Mouse (Mus musculus) hindbrain, embryonic 10.5 days (tissue): ENCODE results near the gene Clca4a. TPM values are rescaled to one million over a fixed set of nuclear protein-coding genes. Genes with fewer than 3 reads are reported as not detected.
"Not testable (repeated sequence)": the region's sequence is repeated elsewhere in the genome, so short reads cannot be mapped to it uniquely, and the experiment has no call there.

Source experiments
- DNase-seq: peaks from one replicate; pipeline ENCODE4 v3.0.0-alpha.2; 2017; ENCODE audit warnings: low spot score
- H3K27ac ChIP-seq: fragments of 300-500 bp; sonication (generic); 2 replicates; pipeline ENCODE4 v1.5.1; 2016; ENCODE audit warnings: mild to moderate bottlenecking, moderate library complexity
- H3K27me3 ChIP-seq: fragments of 300-500 bp; sonication (generic); 2 replicates; pipeline ENCODE4 v1.6.1; 2016; ENCODE audit warnings: mild to moderate bottlenecking; ENCODE audit not compliant: poor library complexity, insufficient read depth, severe bottlenecking
- H3K36me3 ChIP-seq: fragments of 300-500 bp; sonication (generic); 2 replicates; pipeline ENCODE4 v1.6.1; 2016; ENCODE audit warnings: mild to moderate bottlenecking, moderate library complexity
- H3K4me1 ChIP-seq: fragments of 300-500 bp; sonication (generic); replicated peaks from 2 replicates; pipeline ENCODE4 v1.6.1; 2016; ENCODE audit warnings: mild to moderate bottlenecking
- H3K4me3 ChIP-seq: fragments of 300-500 bp; sonication (generic); 2 replicates; pipeline ENCODE4 v1.5.1; 2016; ENCODE audit warnings: mild to moderate bottlenecking, moderate library complexity
- H3K9me3 ChIP-seq: fragments of 300-500 bp; sonication (generic); 2 replicates; pipeline ENCODE4 v1.6.1; 2016; ENCODE audit warnings: mild to moderate bottlenecking, moderate library complexity
- WGBS: fragments of 180-500 bp; shearing (Covaris S2); methylation state at CpG from one replicate; pipeline ENCODE4 v1.1.7; 2016; 5-methylcytosine and 5-hydroxymethylcytosine counted together
- polyA plus RNA-seq: library from polyadenylated mRNA; unstranded; fragments of >200 nt; fragmentation: Nextera tagmentation; extraction: Ambion mirVana; gene quantifications from 2 replicates; pipeline ENCODE4 v1.2.1, GENCODE M21; 2016

Gene Clca4a
- polyA plus RNA-seq, 1 experiment from 2014 or later = not detected

GRCm38 (mm10) chr3:144950829-144951228 is 24.0 kb downstream of the Clca4a start:
- WGBS = 66% methylated on average over 4 of the region's 4 CpGs
- Histone ChIP-seq H3K27ac (no peak overlapping the region), H3K27me3 (no peaks in the 10 kb centered on the region)

GRCm38 (mm10) chr3:144947376-144947775 is 27.5 kb downstream of the Clca4a start:
- DNase-seq = peak; percentile 3
- H3K4me1 ChIP-seq, H3K27me3 ChIP-seq, H3K36me3 ChIP-seq, H3K9me3 ChIP-seq, H3K27ac ChIP-seq, H3K4me3 ChIP-seq: not testable (repeated sequence)
- 9% methylated on average over 5 of the region's 5 CpGs for WGBS

More at GRCm38 (mm10) chr3:144950829-144951228, 24.0 kb downstream of the Clca4a start:
- Histone ChIP-seq H3K36me3 (no peaks in the 10 kb centered on the region), H3K4me1 (peaks cover 3% of the 10 kb centered on the region; the same call in 1 of the 2 replicates), H3K4me3 (no peak overlapping the region), H3K9me3 (no peaks in the 10 kb centered on the region)
- DNase-seq = no peak

GRCm38 (mm10) chr3:144933625-144934024 is 41.2 kb downstream of the Clca4a start:
- not testable (repeated sequence) for H3K4me1 ChIP-seq, H3K27ac ChIP-seq, DNase-seq, H3K36me3 ChIP-seq, H3K27me3 ChIP-seq, H3K9me3 ChIP-seq, H3K4me3 ChIP-seq

GRCm38 (mm10) chr3:144933011-144933491 is 41.8 kb downstream of the Clca4a start:
- Histone ChIP-seq H3K4me3 (no peak overlapping the region), H3K27ac (no peak overlapping the region), H3K4me1 (peaks cover 3% of the 10 kb centered on the region; the same call in 1 of the 2 replicates), H3K36me3 (no peaks in the 10 kb centered on the region), H3K27me3 (no peaks in the 10 kb centered on the region), H3K9me3 (no peaks in the 10 kb centered on the region)
- DNase-seq = peak; percentile 5
- WGBS = 94% methylated on average over 1 of the region's 1 CpGs

GRCm38 (mm10) chr3:144932335-144932734 is 42.5 kb downstream of the Clca4a start, which contains the start of gene Clca4b:
TSS of gene Clca4b (minus strand) at chr3:144932529.
- Histone ChIP-seq H3K4me1 (peaks cover 3% of the 10 kb centered on the region; the same call in 1 of the 2 replicates), H3K36me3 (no peaks in the 10 kb centered on the region), H3K4me3 (no peak within 1 kb of the TSS), H3K27ac (no peak within 1 kb of the TSS), H3K9me3 (no peaks in the 10 kb centered on the region), H3K27me3 (no peaks in the 10 kb centered on the region)
- no peak for DNase-seq

- DNase-seq = no peak
- no peaks in the 10 kb centered on the region for H3K4me1 ChIP-seq
- 92% methylated on average over 2 of the region's 2 CpGs for WGBS
- no peaks in the 10 kb centered on the region for H3K36me3 ChIP-seq
- no peak overlapping the region for H3K27ac ChIP-seq
- no peaks in the 10 kb centered on the region for H3K9me3 ChIP-seq
- H3K27me3 ChIP-seq = no peaks in the 10 kb centered on the region
- no peak overlapping the region for H3K4me3 ChIP-seq
Measured at GRCm38 (mm10) chr3:144914014-144914413, 60.8 kb downstream of the Clca4a start.

Other genes starting within 250 kb of the Clca4a start
- not detected in 2 replicates for gene Clca3a1, start 214.1 kb downstream of the Clca4a start, polyA plus RNA-seq
- gene Clca3a2, start 155.6 kb downstream of the Clca4a start, polyA plus RNA-seq = not detected in 2 replicates
- gene Clca3b, start 125.7 kb downstream of the Clca4a start, polyA plus RNA-seq = not detected in 2 replicates
- gene Clca4b, start 42.5 kb downstream of the Clca4a start, polyA plus RNA-seq = not detected in 2 replicates
- not detected in 2 replicates for gene Clca1, start 57.7 kb upstream of the Clca4a start, polyA plus RNA-seq
- gene Clca2, start 124.4 kb upstream of the Clca4a start, polyA plus RNA-seq = 0.17 and 0.39 TPM in 2 replicates
- 17.8 and 20.1 TPM in 2 replicates for gene Odf2l, start 143.5 kb upstream of the Clca4a start, polyA plus RNA-seq